Mouse (Mus musculus) E14TG2a.4 (cell line): ENCODE measurements around the gene Ciz1.

Experiments
- CTCF ChIP-seq: conservative IDR thresholded peaks from 2 replicates; pipeline ENCODE4 v1.5.1; 2014; ENCODE audit warnings: low read length
- NANOG ChIP-seq: IDR thresholded peaks from 2 replicates; pipeline ENCODE4 v1.6.1; 2014; ENCODE audit warnings: borderline replicate concordance, low read length, mixed read lengths

GRCm38 (mm10) chr2:32318709-32319585 lies 33.2 kb upstream of the Ciz1 start:
- no peak for TF ChIP-seq CTCF
- TF ChIP-seq NANOG: no peak
